Mouse (Mus musculus): ENCODE measurements around the gene Lrp6.

GRCm38 (mm10) chr6:134473143-134473561, 93.6 kb downstream of the Lrp6 start:
- TF ChIP-seq CTCF (IDR thresholded peaks at IDR 0.05; ENCODE audit: low read depth), result no peak
- TF ChIP-seq EP300 (IDR thresholded peaks at IDR 0.05; ENCODE audit: low read depth), result no peak
